Mouse (Mus musculus) brain, embryonic 14.5 days (tissue): ENCODE results near the gene Brca1.

Experiments used
- CTCF ChIP-seq: fragments of 200-500 bp; IDR thresholded peaks from 2 replicates; pipeline ENCODE4 v1.5.1; 2012; ENCODE audit warnings: inconsistent platforms, mild to moderate bottlenecking, moderate library complexity, borderline replicate concordance; ENCODE audit not compliant: insufficient read depth, insufficient read length; ENCODE audit errors: extremely low read depth
- POLR2A ChIP-seq: fragments of 200-500 bp; IDR thresholded peaks from 2 replicates; pipeline ENCODE4 v1.6.1; 2012; ENCODE audit warnings: mild to moderate bottlenecking, inconsistent platforms, borderline replicate concordance; ENCODE audit not compliant: poor library complexity, insufficient read depth, insufficient read length, severe bottlenecking; ENCODE audit errors: extremely low read depth

DNA sequence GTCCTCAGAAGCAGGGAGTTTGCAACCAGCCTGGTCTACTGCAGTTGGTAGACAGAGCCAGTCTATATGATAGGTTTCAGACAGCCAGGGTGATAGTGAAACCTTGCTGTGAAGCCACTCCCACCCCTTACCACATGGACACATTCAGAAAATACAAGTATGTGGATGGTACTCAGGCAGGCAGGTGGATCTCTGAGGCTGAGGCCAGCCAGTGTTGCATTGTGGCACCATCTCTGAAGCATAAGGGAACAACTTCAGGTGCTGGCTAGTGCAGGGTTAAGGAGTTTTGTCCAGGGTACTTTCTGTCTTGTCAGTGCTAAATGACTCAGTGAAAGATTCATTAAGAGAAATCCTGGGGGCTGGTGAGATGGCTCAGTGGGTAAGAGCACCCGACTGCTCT is 105.4 kb downstream of the Brca1 start:
- TF ChIP-seq CTCF (no peak), POLR2A (no peak)
